Mouse (Mus musculus) brain, embryonic 14.5 days (tissue): ENCODE measurements around the gene Usp29.

Experiments
- CTCF ChIP-seq: fragments of 200-500 bp; IDR thresholded peaks from 2 replicates; pipeline ENCODE4 v1.5.1; 2012; ENCODE audit warnings: inconsistent platforms, mild to moderate bottlenecking, moderate library complexity, borderline replicate concordance; ENCODE audit not compliant: insufficient read depth, insufficient read length; ENCODE audit errors: extremely low read depth
- POLR2A ChIP-seq: fragments of 200-500 bp; IDR thresholded peaks from 2 replicates; pipeline ENCODE4 v1.6.1; 2012; ENCODE audit warnings: mild to moderate bottlenecking, inconsistent platforms, borderline replicate concordance; ENCODE audit not compliant: poor library complexity, insufficient read depth, insufficient read length, severe bottlenecking; ENCODE audit errors: extremely low read depth

DNA sequence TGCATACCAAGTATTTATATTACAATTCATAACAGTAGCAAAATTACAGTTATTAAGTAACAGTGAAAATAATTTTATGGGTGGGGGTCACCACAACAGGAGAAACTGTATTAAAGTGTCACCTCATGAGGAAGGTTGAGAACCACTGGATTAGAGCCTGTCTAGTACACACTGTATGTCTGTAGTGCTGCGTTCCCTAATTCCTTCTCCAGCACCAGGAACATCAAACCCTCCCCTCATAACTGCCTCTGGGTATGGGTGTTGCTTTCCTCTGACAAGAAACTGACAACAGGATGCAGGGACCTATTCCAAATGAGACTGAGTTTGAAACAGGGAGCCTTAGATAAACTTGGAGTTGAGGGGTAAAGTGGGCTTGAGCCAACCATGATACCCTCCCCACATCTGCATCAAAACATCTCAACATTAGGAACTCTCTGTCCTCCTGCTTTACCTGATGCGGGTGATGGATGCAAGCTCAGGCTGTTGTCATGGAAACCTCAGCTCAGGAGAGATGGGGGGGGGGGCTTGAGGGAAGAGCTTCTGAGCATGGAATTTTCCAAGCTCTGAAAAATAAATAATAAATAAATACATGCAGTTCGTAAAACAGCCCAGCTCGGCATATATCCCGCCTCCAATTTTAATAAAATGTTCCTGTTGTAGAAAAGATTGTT, 86.5 kb downstream of the Usp29 start:
- TF ChIP-seq CTCF (no peak), POLR2A (no peak)
